In the genomic region with DNA sequence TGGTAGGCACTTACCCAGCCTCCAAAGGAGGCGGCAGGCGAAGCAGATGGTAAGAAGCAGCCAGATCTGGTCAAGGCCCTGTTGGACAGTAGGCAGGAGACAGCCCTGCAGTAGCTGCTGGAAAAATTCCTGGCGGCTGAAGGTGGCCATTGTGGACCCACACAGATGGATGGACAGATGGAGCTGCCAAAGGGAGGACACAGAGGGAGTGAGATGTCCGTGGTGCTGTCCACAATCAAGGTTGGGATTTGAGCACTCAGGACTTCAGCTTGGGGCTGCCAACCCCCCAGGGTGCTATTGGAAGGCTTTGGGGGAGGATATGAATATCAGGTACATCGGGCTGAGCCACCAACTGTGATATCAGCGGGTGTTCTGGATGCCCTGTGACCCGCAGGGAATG, we compare ENCODE assay signal across 8 mouse cellular contexts. TPM values are rescaled to one million over a fixed set of nuclear protein-coding genes. Genes with fewer than 3 reads are reported as not detected.
DNase-seq lines count a peak whose midpoint lies in the region; ATAC-seq and TF ChIP-seq lines count a peak whose summit lies in the region.

No protein-coding gene starts in this region.

- H3ac ChIP-seq in myocyte (ENCODE audit: control insufficient read depth, insufficient read length) = peak overlapping the region; percentile 22

- WGBS in hindbrain, embryonic 16.5 days = 37% methylated on average over 7 of the region's 7 CpGs
- 65% methylated on average over 7 of the region's 7 CpGs for WGBS in thymus, adult 2 months

- H3K4me2 ChIP-seq in hindbrain, embryonic 16.5 days (ENCODE audit: low read length) = peak overlapping the region; percentile 54
- H3K4me2 ChIP-seq in myocyte (ENCODE audit: low read depth) = peak overlapping the region; percentile 60

- H3K27me3 ChIP-seq in hindbrain, embryonic 16.5 days (replicated peaks; ENCODE audit: control insufficient read depth, insufficient read depth, low read length) = no peaks in the 10 kb centered on the region
- no peaks in the 10 kb centered on the region for H3K27me3 ChIP-seq in myocyte (ENCODE audit: control insufficient read depth, insufficient read depth, insufficient read length)
- no peaks in the 10 kb centered on the region; the same call in 1 of the 2 replicates for H3K27me3 ChIP-seq in thymus, adult 2 months (ENCODE audit: control insufficient read depth, insufficient read depth, low read length)

- no peak for ATAC-seq in hindbrain, embryonic 16.5 days
- no peak for ATAC-seq in megakaryocyte progenitor cell, adult 5-6 weeks (replicated peaks; ENCODE audit: poor library complexity)

- H3K9ac ChIP-seq in hindbrain, embryonic 16.5 days (ENCODE audit: low read depth, low read length) = peak overlapping the region; percentile 66; the same call in 1 of the 2 replicates

- H3K4me1 ChIP-seq in hindbrain, embryonic 16.5 days (ENCODE audit: control insufficient read depth, insufficient read depth, low read depth, low read length) = no peaks in the 10 kb centered on the region
- H3K4me1 ChIP-seq in thymus, adult 2 months (replicated peaks; ENCODE audit: control insufficient read depth, insufficient read depth, low read length) = no peaks in the 10 kb centered on the region

- H3K27ac ChIP-seq in hindbrain, embryonic 16.5 days (ENCODE audit: low read depth, low read length) = peak overlapping the region; percentile 51; the same call in 1 of the 2 replicates
- H3K27ac ChIP-seq in thymus, adult 2 months (ENCODE audit: control insufficient read depth, insufficient read depth, low read length) = no peak overlapping the region

- intact Hi-C loops in left cerebral cortex, postnatal 36 days (cut with DNase I) = no loop called here

- peak; percentile 23 to 24 for DNase-seq in left cerebral cortex, postnatal 36 days (ENCODE audit: low spot score in 2 of 2)
- no peak for DNase-seq in left cerebral cortex, adult 11 months (ENCODE audit: low spot score)
- peak; percentile 79 to 90 for DNase-seq in cerebellum, postnatal 14 days
- no peak for DNase-seq in frontal cortex, postnatal 25 days (ENCODE audit: low spot score in 2 of 2)
- no peak for DNase-seq in thymus, adult 2 months

- TF ChIP-seq CTCF in thymus, adult 2 months (IDR thresholded peaks at IDR 0.05; ENCODE audit: borderline replicate concordance, control insufficient read depth, extremely low read depth, insufficient read depth, low read length, poor library complexity) = no peak

- no peaks in the 10 kb centered on the region for H3K9me3 ChIP-seq in hindbrain, embryonic 16.5 days (ENCODE audit: control insufficient read depth, low read length)

- no peaks in the 10 kb centered on the region for H3K79me2 ChIP-seq in myocyte (ENCODE audit: control insufficient read depth, insufficient read depth)

- no peak for TF ChIP-seq POLR2A in myocyte (IDR thresholded peaks at IDR 0.05; ENCODE audit: insufficient read length, low read depth)
- TF ChIP-seq POLR2A in thymus, adult 2 months (IDR thresholded peaks at IDR 0.05; ENCODE audit: control insufficient read depth, extremely low read depth, insufficient read depth, low read length, poor library complexity) = no peak

- H3K4me3 ChIP-seq in hindbrain, embryonic 16.5 days (ENCODE audit: low read length) = peak overlapping the region; percentile 49
- peak overlapping the region; percentile 41 for H3K4me3 ChIP-seq in myocyte
- H3K4me3 ChIP-seq in thymus, adult 2 months (ENCODE audit: control insufficient read depth, insufficient read depth, low read length) = no peak overlapping the region

- H3K36me3 ChIP-seq in hindbrain, embryonic 16.5 days (ENCODE audit: control insufficient read depth, insufficient read depth, low read length) = no peaks in the 10 kb centered on the region
- no peaks in the 10 kb centered on the region for H3K36me3 ChIP-seq in myocyte (ENCODE audit: control insufficient read depth, insufficient read depth)
- H3K36me3 ChIP-seq in thymus, adult 2 months (ENCODE audit: control insufficient read depth, insufficient read depth, low read length) = no peaks in the 10 kb centered on the region

TF ChIP-seq in myocyte, 11 proteins besides CTCF, POLR2A, EP300 and RAD21:
- no peak for TF ChIP-seq MYOD1 (IDR thresholded peaks at IDR 0.05; ENCODE audit: control insufficient read depth in 1 of 3, insufficient read length in 2 of 3, low read depth in 2 of 3)
- no peak for TF ChIP-seq TCF3 (IDR thresholded peaks at IDR 0.05; ENCODE audit: insufficient read length, low read depth)
- TF ChIP-seq MAX (IDR thresholded peaks at IDR 0.05; ENCODE audit: low read depth) = no peak
- TF ChIP-seq MYOG (IDR thresholded peaks at IDR 0.05; ENCODE audit: control insufficient read depth in 1 of 3, insufficient read depth in 1 of 3, insufficient read length in 2 of 3, low read depth in 2 of 3) = no peak
- TF ChIP-seq CEBPB (IDR thresholded peaks at IDR 0.05; ENCODE audit: insufficient read depth, poor library complexity, severe bottlenecking) = no peak
- TF ChIP-seq POLR2AphosphoS2 (IDR thresholded peaks at IDR 0.05; ENCODE audit: insufficient read length, low read depth) = no peak
- no peak for TF ChIP-seq E2F4 (IDR thresholded peaks at IDR 0.05; ENCODE audit: insufficient read depth)
- no peak for TF ChIP-seq USF1 (IDR thresholded peaks at IDR 0.05; ENCODE audit: low read depth)
- no peak for TF ChIP-seq REST (IDR thresholded peaks at IDR 0.05; ENCODE audit: insufficient read depth, insufficient read length)
- TF ChIP-seq TCF12 (IDR thresholded peaks at IDR 0.05; ENCODE audit: insufficient read depth, poor library complexity, severe bottlenecking) = no peak
- no peak for TF ChIP-seq SRF (IDR thresholded peaks at IDR 0.05; ENCODE audit: control insufficient read depth, insufficient read length, low read depth)
TF ChIP-seq in myocyte: peak in this region for 0.

RNA-seq across cellular contexts. Expression of a gene that starts 0.8 kb away (rescaled TPM):
- total RNA-seq in left cerebral cortex, postnatal 36 days (2021) = 10 to 100 TPM; 74.4 to 76.7 TPM
- polyA plus RNA-seq in hindbrain, embryonic 16.5 days (2015; fragmentation: Nextera tagmentation; extraction: Ambion mirVana) = 50.7 and 55.4 TPM in 2 replicates
- 67.5 TPM for polyA plus RNA-seq in myocyte (2012; fragmentation: generic; extraction: Trizol)
- total RNA-seq in megakaryocyte progenitor cell, adult 5-6 weeks (2015) = 0.32 and 0.49 TPM in 2 replicates
- not detected in 2 replicates for total RNA-seq in megakaryocyte progenitor cell, adult 5-6 weeks (2017)
- 4.7 and 5.3 TPM in 2 replicates for polyA plus RNA-seq in thymus, adult 2 months (2012; rRNA removed)

RNA-seq across cellular contexts. Expression of a gene that starts 12.2 kb away (rescaled TPM):
- 10 to 100 TPM; 33.5 to 35.9 TPM for total RNA-seq in left cerebral cortex, postnatal 36 days (2021)
- 34.8 and 36.6 TPM in 2 replicates for polyA plus RNA-seq in hindbrain, embryonic 16.5 days (2015; fragmentation: Nextera tagmentation; extraction: Ambion mirVana)
- polyA plus RNA-seq in myocyte (2012; fragmentation: generic; extraction: Trizol) = 116 TPM
- total RNA-seq in megakaryocyte progenitor cell, adult 5-6 weeks (2015) = 53.5 and 55.4 TPM in 2 replicates
- total RNA-seq in megakaryocyte progenitor cell, adult 5-6 weeks (2017) = 81.8 and 96.9 TPM in 2 replicates
- 71.1 and 98.2 TPM in 2 replicates for polyA plus RNA-seq in thymus, adult 2 months (2012; rRNA removed)

RNA-seq across cellular contexts. Expression of a gene that starts 29.6 kb away (rescaled TPM):
- 10 to 100 TPM; 15.9 to 16.8 TPM for total RNA-seq in left cerebral cortex, postnatal 36 days (2021)
- 23.2 and 23.3 TPM in 2 replicates for polyA plus RNA-seq in hindbrain, embryonic 16.5 days (2015; fragmentation: Nextera tagmentation; extraction: Ambion mirVana)
- 12.5 TPM for polyA plus RNA-seq in myocyte (2012; fragmentation: generic; extraction: Trizol)
- total RNA-seq in megakaryocyte progenitor cell, adult 5-6 weeks (2015) = 9.8 and 13.9 TPM in 2 replicates
- 5.5 and 5.8 TPM in 2 replicates for total RNA-seq in megakaryocyte progenitor cell, adult 5-6 weeks (2017)
- 35.0 and 36.3 TPM in 2 replicates for polyA plus RNA-seq in thymus, adult 2 months (2012; rRNA removed)

RNA-seq across cellular contexts. Expression of a gene that starts 46.7 kb away (rescaled TPM):
- total RNA-seq in left cerebral cortex, postnatal 36 days (2021) = 10 to 100 TPM; 22.8 to 27.2 TPM
- polyA plus RNA-seq in hindbrain, embryonic 16.5 days (2015; fragmentation: Nextera tagmentation; extraction: Ambion mirVana) = 49.9 and 52.8 TPM in 2 replicates
- polyA plus RNA-seq in myocyte (2012; fragmentation: generic; extraction: Trizol) = 32.6 TPM
- total RNA-seq in megakaryocyte progenitor cell, adult 5-6 weeks (2015) = 28.1 and 36.6 TPM in 2 replicates
- 23.7 and 25.1 TPM in 2 replicates for total RNA-seq in megakaryocyte progenitor cell, adult 5-6 weeks (2017)
- polyA plus RNA-seq in thymus, adult 2 months (2012; rRNA removed) = 50.2 and 50.9 TPM in 2 replicates

RNA-seq across cellular contexts. Expression of a gene that starts 59.9 kb away (rescaled TPM):
- total RNA-seq in left cerebral cortex, postnatal 36 days (2021) = 100 to 1,000 TPM; 124 to 126 TPM
- 269 and 303 TPM in 2 replicates for polyA plus RNA-seq in hindbrain, embryonic 16.5 days (2015; fragmentation: Nextera tagmentation; extraction: Ambion mirVana)
- 236 TPM for polyA plus RNA-seq in myocyte (2012; fragmentation: generic; extraction: Trizol)
- 1,002 and 1,150 TPM in 2 replicates for total RNA-seq in megakaryocyte progenitor cell, adult 5-6 weeks (2015)
- 1,310 and 1,340 TPM in 2 replicates for total RNA-seq in megakaryocyte progenitor cell, adult 5-6 weeks (2017)
- polyA plus RNA-seq in thymus, adult 2 months (2012; rRNA removed) = 220 and 225 TPM in 2 replicates

Comparison
In these comparisons a context has a peak if more than half of its experiments do, and no peak if none do; other contexts are left out.
1. DNase-seq: peak in left cerebral cortex, postnatal 36 days (2 of 2) and cerebellum, postnatal 14 days (2 of 2); none in left cerebral cortex, adult 11 months (single experiment), frontal cortex, postnatal 25 days (0 of 2) and thymus, adult 2 months (single experiment).